Mouse (Mus musculus) lung, postnatal 14 days (tissue): Measurements from ENCODE around the gene Dnajb1.
A peak's percentile ranks its signal among the peaks of the same experiment; 100 is the strongest.

ENCODE experiments used
- DNase-seq: peaks from one replicate; pipeline ENCODE4 v3.0.0; 2021

Dnajb1 gene

DNA sequence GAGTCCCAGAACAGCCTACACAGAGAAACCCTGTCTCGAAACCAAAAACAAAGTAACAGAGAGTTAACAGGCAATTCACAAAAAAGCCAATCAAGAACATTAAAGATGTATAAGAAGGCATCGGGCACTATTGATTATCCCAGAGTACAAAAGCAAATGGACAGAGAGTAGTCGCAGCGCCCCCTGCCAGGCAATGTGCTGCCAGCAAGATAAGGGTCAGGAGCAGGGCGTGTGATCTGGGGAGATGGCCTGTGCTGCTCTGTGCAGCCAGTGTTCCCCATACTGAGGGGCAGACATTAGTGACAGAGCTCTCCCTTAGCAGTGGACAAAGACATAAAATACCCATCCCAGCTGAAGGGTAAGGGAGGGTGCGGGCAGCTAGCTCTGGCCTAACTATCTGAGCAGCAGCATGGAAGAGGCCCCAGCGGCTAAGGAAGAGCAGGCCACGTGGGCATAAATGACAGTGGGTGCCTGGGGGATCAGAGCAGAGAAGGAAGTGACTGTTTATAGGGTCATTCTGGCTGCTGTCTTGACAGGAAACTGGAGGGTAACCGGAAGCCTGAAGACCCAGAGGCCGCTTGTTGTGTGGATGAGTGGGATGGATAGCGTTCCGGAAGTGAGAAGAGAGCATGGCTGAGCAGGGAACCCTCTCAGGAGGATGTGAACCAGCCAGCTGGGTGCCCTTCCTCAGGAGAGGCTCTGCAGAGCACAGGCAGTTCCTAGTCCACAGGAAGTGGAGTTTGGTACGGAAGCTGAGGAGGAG, 48.7 kb downstream of the Dnajb1 start:
- peak; percentile 44 for DNase-seq

DNA sequence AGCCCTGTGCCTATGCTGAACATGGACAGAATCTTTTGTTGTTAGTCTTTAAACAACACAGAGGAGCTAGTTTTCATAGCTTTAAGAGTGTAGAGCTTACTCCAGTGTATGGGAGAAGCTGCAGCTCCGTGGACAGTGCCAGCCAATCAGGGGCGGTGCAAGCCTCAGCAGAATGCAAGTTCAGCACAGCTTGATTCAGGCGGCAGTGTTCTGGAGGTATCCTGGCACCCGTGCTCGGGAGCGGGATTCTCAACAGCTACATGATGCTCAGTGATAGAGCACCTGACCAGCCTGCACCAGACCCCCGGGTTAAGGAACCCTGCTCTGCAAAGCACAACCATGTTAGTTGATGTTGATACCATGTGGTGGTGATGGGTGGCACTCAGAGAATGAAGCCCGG, 52.6 kb downstream of the Dnajb1 start:
- DNase-seq, result no peak

DNA sequence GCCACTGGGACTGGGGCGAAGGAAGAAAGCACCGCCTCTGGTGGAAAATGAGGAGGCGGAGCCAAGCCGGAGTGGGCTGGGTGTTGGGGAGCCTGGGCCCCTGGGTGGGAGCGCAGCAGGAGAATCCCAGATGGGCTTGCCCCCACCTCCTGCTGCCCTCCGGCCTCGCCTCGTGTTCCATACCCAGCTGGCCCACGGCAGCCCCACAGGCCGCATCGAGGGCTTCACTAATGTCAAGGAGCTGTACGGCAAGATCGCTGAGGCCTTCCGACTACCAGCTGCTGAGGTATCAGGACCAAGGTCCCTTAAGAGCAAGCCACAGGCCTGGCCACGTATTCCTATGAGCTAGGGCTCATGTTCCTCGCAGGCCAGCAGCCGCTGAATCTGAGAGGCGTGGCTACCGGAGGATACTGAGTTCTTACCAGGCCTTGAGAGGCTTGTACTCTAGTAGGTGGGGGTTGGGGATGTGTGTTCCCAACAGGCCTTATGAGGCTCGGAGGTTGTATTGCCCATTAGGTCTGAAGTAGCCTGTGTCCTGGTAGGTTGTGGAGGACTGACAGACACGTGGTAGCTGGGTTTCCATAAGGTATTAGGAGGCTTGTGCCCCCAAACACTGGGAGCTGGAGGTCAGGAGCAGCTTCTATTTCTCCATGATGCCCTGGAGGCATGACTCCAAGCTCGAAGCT, 53.1 kb downstream of the Dnajb1 start:
- DNase-seq, result peak; percentile 43
